Mouse (Mus musculus): ENCODE results near the gene 4930430A15Rik.

4930430A15Rik gene

DNA sequence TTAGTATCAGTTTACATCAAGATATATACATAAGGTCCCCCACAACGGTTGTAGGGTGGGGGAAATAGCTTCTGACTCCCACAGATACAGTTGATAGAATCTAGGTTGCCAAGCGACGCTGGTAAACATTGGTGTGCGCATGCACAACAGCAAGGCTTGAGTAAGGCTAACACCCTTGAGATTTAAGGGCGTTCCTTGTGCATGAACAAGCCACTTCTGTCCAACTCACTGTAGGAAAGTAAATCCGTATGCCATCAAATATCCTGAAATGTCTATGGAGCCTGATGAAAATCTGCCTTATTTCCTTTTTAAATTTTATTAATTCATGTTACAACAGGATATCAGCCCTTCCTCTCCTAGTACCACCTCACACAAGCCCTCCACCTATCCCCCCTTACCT lies at the start of gene 4930430A15Rik:
Gene 4930430A15Rik (minus strand): TSS at position 101 of the 400 bp plus-strand sequence.
- DNase-seq = no peak

DNA sequence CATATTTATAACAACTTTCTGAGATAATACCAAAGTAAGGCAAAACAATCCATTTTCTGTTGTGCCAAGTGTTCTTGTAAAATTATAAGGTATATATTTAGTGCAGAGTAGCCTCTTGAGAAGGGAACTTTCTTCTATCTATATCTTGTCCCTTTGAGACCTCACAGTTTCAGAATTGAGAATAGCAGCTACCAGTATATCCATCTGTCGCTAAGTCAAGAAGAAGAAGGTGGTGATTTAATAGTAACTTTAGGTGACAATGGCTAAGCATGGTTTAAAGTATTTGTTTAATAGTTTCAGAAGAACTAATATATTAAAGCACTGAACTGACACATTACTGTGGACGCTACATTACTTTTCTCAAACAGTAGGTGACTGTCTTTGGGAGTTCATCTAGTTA lies 44.6 kb upstream of the 4930430A15Rik start, which contains the start of gene Olfr1277:
Gene Olfr1277 (minus strand): TSS at position 101 of the 400 bp plus-strand sequence.
- no peak for DNase-seq

DNA sequence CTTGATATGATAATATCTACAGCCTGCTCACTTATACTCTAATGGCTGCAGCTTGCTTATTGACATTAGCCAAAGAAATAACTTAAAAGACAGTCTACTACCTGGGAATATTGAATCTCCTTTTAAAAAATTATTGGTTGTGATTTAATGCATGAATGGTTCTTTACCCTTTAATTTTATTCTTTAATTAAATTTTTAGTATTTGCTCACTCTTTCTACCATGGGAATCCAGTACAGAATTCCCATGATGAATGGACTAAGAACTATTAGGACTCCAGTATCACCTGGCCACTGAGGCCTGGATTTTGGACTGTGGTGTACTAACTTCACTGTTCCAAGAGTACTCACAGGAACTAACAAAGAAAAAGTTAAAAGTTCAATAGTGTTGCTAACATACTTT lies 24.8 kb upstream of the 4930430A15Rik start, which contains the start of gene Olfr1276:
Gene Olfr1276 (plus strand): TSS at position 301 of the 400 bp plus-strand sequence.
- no peak for DNase-seq

DNA sequence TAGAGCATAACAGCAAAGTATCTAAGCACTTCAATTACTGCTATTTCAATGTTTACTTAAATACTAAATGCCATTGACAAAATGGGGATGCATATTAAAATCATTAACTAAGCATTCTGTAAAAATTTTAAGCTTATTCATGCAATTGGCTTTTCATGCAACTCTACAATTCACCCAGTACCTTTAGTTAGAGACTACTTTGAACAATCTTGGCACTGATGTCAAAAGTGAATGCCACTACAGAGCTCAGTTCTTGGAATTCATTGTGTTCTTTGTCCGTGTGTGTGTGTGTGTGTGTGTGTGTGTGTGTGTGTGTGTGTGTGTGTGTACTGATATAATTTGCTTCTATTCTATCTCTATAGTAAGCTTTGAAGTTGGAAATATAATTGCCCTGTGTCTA lies 5.8 kb upstream of the 4930430A15Rik start, which contains the start of gene Olfr1275:
Gene Olfr1275 (minus strand): TSS at position 101 of the 400 bp plus-strand sequence.
- DNase-seq = no peak

DNA sequence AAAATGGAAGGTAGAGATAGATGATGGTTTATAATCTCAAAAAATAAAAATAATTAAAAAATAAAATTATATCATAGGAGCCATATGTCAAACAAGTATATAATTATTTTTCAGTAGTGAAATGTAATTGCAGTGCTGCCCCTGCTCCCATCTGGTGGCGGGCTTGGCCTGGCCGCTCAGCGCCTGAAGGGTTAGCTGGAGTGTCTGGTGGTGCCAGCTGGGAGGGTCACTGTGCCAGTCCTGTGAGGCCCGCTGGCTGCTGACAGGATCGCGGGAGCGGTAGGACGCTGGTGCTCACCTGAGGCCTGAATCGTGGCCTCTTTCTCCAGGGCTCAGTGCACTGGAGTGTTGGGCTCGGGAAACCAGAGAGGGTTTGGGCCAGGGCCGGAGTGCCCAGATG lies 47.3 kb downstream of the 4930430A15Rik start:
- no peak for DNase-seq

DNA sequence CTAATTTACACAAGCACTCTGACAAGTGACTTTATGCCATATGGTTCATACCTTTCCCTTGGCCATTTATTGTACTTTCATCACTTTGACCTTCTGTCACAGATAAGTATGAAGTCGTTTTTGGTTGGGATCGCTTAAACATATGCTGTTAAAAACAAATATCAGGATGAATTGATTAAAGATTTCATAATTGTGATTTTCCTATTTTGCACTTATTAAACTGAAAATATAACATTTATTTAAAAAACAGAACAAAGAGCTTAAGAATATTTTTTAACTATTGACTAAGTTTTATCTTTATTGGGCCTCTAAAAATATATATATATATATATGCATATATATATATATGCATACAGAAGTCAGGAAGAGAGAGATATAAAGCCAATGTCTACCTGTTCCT lies 76.6 kb downstream of the 4930430A15Rik start, which contains the start of gene Gm15130:
Gene Gm15130 (minus strand): TSS at position 101 of the 400 bp plus-strand sequence.
- no peak for DNase-seq

DNA sequence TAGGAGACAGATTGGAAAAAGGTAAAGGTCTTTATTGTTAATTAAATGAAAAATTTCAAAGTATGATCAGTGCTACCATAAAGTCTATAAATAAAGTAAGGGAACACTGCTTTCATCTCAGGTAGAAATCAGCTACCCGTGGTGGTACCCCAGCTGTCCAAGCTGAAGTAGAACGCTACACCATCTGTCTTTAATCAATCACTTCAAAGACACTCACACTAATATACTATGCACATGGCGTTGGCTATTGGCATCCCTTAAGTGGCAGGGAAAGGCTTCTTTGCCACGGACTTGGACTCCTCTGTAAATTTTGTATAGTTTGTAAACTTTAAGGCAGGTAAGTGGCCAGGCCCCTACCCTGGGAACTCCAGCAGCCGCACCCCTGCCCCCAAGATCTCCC lies 93.7 kb downstream of the 4930430A15Rik start:
- DNase-seq = no peak
